Mouse (Mus musculus) bone marrow, adult 2 months (tissue): ENCODE data around the gene Rpn1.

Experiments used
- CTCF ChIP-seq: fragments of 200-500 bp; IDR thresholded peaks from 2 replicates; pipeline ENCODE4 v1.5.1; 2011; ENCODE audit warnings: low read length, control low read depth; ENCODE audit not compliant: control insufficient read depth, insufficient read depth
- POLR2A ChIP-seq: fragments of 200-500 bp; IDR thresholded peaks from 2 replicates; pipeline ENCODE4 v1.6.1; 2011; ENCODE audit warnings: low read depth, mild to moderate bottlenecking, control low read depth, low read length, borderline replicate concordance; ENCODE audit not compliant: control insufficient read depth

- TF ChIP-seq CTCF, result no peak
- no peak for TF ChIP-seq POLR2A
Observed at GRCm38 (mm10) chr6:88151335-88151734, 67.1 kb downstream of the Rpn1 start.
